ENCODE assay signal across 24 mouse cellular contexts in genomic region chr6:49696990-49697389, GRCm38 (mm10).
A peak's percentile ranks its signal among the peaks of the same experiment; 100 is the strongest.
DNase-seq lines count a peak whose midpoint lies in the region; ATAC-seq lines count a peak whose summit lies in the region.
"Had no signal": no experiment of that assay in that cellular context is flagged by ENCODE, and none has a peak within 500 bp of the region (broad histone marks: within the 10 kb centered on the region; RNA-seq: fewer than 3 reads in every experiment).

No protein-coding gene starts in this region.

- no peak overlapping the region for H3K9ac ChIP-seq in forebrain, embryonic 14.5 days (ENCODE audit: low read length)
- no peak overlapping the region for H3K9ac ChIP-seq in forebrain, embryonic 15.5 days (replicated peaks)
- no peak overlapping the region for H3K9ac ChIP-seq in midbrain, embryonic 14.5 days (replicated peaks; ENCODE audit: low read length)
- no peak overlapping the region for H3K9ac ChIP-seq in midbrain, embryonic 11.5 days (ENCODE audit: low read length)
- no peak overlapping the region for H3K9ac ChIP-seq in intestine, embryonic 16.5 days (ENCODE audit: low read depth, low read length)
- H3K9ac ChIP-seq: embryonic facial prominence, embryonic 13.5 days; hindbrain, embryonic 15.5 days; midbrain, embryonic 12.5 days; neural tube, embryonic 13.5 days had no signal

- WGBS in forebrain, embryonic 14.5 days = 88% methylated on average over 10 of the region's 10 CpGs
- 83% methylated on average over 10 of the region's 10 CpGs for WGBS in forebrain, embryonic 15.5 days
- WGBS in midbrain, embryonic 14.5 days = 74% methylated on average over 10 of the region's 10 CpGs
- 88% methylated on average over 10 of the region's 10 CpGs for WGBS in midbrain, embryonic 11.5 days
- WGBS in intestine, embryonic 16.5 days = 78% methylated on average over 10 of the region's 10 CpGs

- no peak overlapping the region for H3K27ac ChIP-seq in forebrain, embryonic 14.5 days (ENCODE audit: low read depth, low read length)
- H3K27ac ChIP-seq in forebrain, embryonic 15.5 days (replicated peaks) = no peak overlapping the region
- no peak overlapping the region for H3K27ac ChIP-seq in midbrain, embryonic 14.5 days (replicated peaks; ENCODE audit: low read depth, low read length)
- no peak overlapping the region for H3K27ac ChIP-seq in midbrain, embryonic 11.5 days (ENCODE audit: low read depth, low read length)
- H3K27ac ChIP-seq in intestine, embryonic 16.5 days (ENCODE audit: low read length) = no peak overlapping the region
- H3K27ac ChIP-seq: embryonic facial prominence, embryonic 13.5 days; heart, adult 2 months; hindbrain, embryonic 15.5 days; kidney, postnatal 0 days; layer of hippocampus, adult 2 months; limb, embryonic 10.5 days; macrophage; midbrain, embryonic 12.5 days; neural tube, embryonic 13.5 days had no signal

- H3K4me1 ChIP-seq in forebrain, embryonic 14.5 days (ENCODE audit: control insufficient read depth, insufficient read depth, low read length) = no peaks in the 10 kb centered on the region
- H3K4me1 ChIP-seq in forebrain, embryonic 15.5 days = 0 out of 2 replicates have a peak, but pooled peaks cover 3% of the 10 kb centered on the region
- no peaks in the 10 kb centered on the region for H3K4me1 ChIP-seq in midbrain, embryonic 14.5 days (ENCODE audit: control insufficient read depth, insufficient read depth, low read length)
- H3K4me1 ChIP-seq in midbrain, embryonic 11.5 days (ENCODE audit: control insufficient read depth, insufficient read depth, low read length) = no peaks in the 10 kb centered on the region; the same call in 1 of the 2 replicates
- H3K4me1 ChIP-seq in intestine, embryonic 16.5 days (ENCODE audit: control insufficient read depth, insufficient read depth, low read length) = no peaks in the 10 kb centered on the region
- H3K4me1 ChIP-seq: embryonic facial prominence, embryonic 13.5 days; hindbrain, embryonic 15.5 days; limb, embryonic 10.5 days; midbrain, embryonic 12.5 days had no signal

- no peaks in the 10 kb centered on the region for H3K36me3 ChIP-seq in forebrain, embryonic 14.5 days (ENCODE audit: control insufficient read depth, insufficient read depth, low read length)
- no peaks in the 10 kb centered on the region for H3K36me3 ChIP-seq in forebrain, embryonic 15.5 days
- no peaks in the 10 kb centered on the region for H3K36me3 ChIP-seq in midbrain, embryonic 14.5 days (ENCODE audit: control insufficient read depth, insufficient read depth, low read length)
- H3K36me3 ChIP-seq in midbrain, embryonic 11.5 days (ENCODE audit: control insufficient read depth, insufficient read depth, low read length) = no peaks in the 10 kb centered on the region
- H3K36me3 ChIP-seq in intestine, embryonic 16.5 days (ENCODE audit: control insufficient read depth, insufficient read depth, low read length) = no peaks in the 10 kb centered on the region
- H3K36me3 ChIP-seq: embryonic facial prominence, embryonic 13.5 days; G1E; hindbrain, embryonic 15.5 days; limb, embryonic 10.5 days; midbrain, embryonic 12.5 days; neural tube, embryonic 13.5 days had no signal

- peak; percentile 17 for DNase-seq in forebrain, embryonic 14.5 days (ENCODE audit: low spot score)
- DNase-seq in layer of hippocampus, adult 18-20 months (ENCODE audit: low spot score in 2 of 2) = peak; percentile 24 to 28
- no peak for DNase-seq in layer of hippocampus, adult 9-10 months (ENCODE audit: low spot score)
- DNase-seq in midbrain, embryonic 14.5 days = peak; percentile 7
- no peak for DNase-seq in midbrain, embryonic 11.5 days (ENCODE audit: low spot score, missing footprints)
- peak; percentile 88 for DNase-seq in brain, adult 2 months (ENCODE audit: low read depth, low spot score)
- DNase-seq: cerebellum, adult 8-10 months; gastrocnemius, postnatal 14 days; heart, adult 2 months; heart, postnatal 4 days; kidney, adult 11 months; lung, adult 18-20 months had no signal

- no peak overlapping the region for H3K4me2 ChIP-seq in forebrain, embryonic 14.5 days (ENCODE audit: low read length)
- no peak overlapping the region for H3K4me2 ChIP-seq in forebrain, embryonic 15.5 days (replicated peaks)
- no peak overlapping the region for H3K4me2 ChIP-seq in midbrain, embryonic 14.5 days (ENCODE audit: low read length)
- no peak overlapping the region for H3K4me2 ChIP-seq in midbrain, embryonic 11.5 days
- no peak overlapping the region for H3K4me2 ChIP-seq in intestine, embryonic 16.5 days (ENCODE audit: low read depth, low read length)
- H3K4me2 ChIP-seq: embryonic facial prominence, embryonic 13.5 days; hindbrain, embryonic 15.5 days; liver, embryonic 11.5 days; midbrain, embryonic 12.5 days; neural tube, embryonic 13.5 days had no signal

- H3K9me3 ChIP-seq in forebrain, embryonic 14.5 days (replicated peaks; ENCODE audit: control insufficient read depth, low read length) = no peaks in the 10 kb centered on the region
- no peaks in the 10 kb centered on the region for H3K9me3 ChIP-seq in forebrain, embryonic 15.5 days
- no peaks in the 10 kb centered on the region for H3K9me3 ChIP-seq in midbrain, embryonic 14.5 days (ENCODE audit: control insufficient read depth, low read length)
- H3K9me3 ChIP-seq in midbrain, embryonic 11.5 days (ENCODE audit: control insufficient read depth, low read length) = no peaks in the 10 kb centered on the region
- no peaks in the 10 kb centered on the region for H3K9me3 ChIP-seq in intestine, embryonic 16.5 days (ENCODE audit: control insufficient read depth, low read length)
- H3K9me3 ChIP-seq: embryonic facial prominence, embryonic 13.5 days; G1E; hindbrain, embryonic 15.5 days; limb, embryonic 10.5 days; midbrain, embryonic 12.5 days; neural tube, embryonic 13.5 days had no signal

- no peak overlapping the region for H3K4me3 ChIP-seq in forebrain, embryonic 14.5 days (ENCODE audit: low read depth, low read length)
- H3K4me3 ChIP-seq in forebrain, embryonic 15.5 days = no peak overlapping the region
- no peak overlapping the region for H3K4me3 ChIP-seq in midbrain, embryonic 14.5 days (replicated peaks; ENCODE audit: low read depth, low read length)
- H3K4me3 ChIP-seq in midbrain, embryonic 11.5 days (ENCODE audit: low read depth, low read length) = no peak overlapping the region
- no peak overlapping the region for H3K4me3 ChIP-seq in intestine, embryonic 16.5 days (ENCODE audit: low read length)
- H3K4me3 ChIP-seq: embryonic facial prominence, embryonic 13.5 days; heart, adult 2 months; hindbrain, embryonic 15.5 days; layer of hippocampus, adult 2 months; limb, embryonic 10.5 days; midbrain, embryonic 12.5 days; neural tube, embryonic 13.5 days had no signal

- no peaks in the 10 kb centered on the region for H3K27me3 ChIP-seq in forebrain, embryonic 14.5 days (replicated peaks; ENCODE audit: control insufficient read depth, insufficient read depth, low read length)
- no peaks in the 10 kb centered on the region for H3K27me3 ChIP-seq in forebrain, embryonic 15.5 days
- no peaks in the 10 kb centered on the region for H3K27me3 ChIP-seq in midbrain, embryonic 14.5 days (ENCODE audit: control insufficient read depth, insufficient read depth, low read length)
- no peaks in the 10 kb centered on the region for H3K27me3 ChIP-seq in midbrain, embryonic 11.5 days (ENCODE audit: control insufficient read depth, insufficient read depth, low read length)
- no peaks in the 10 kb centered on the region for H3K27me3 ChIP-seq in intestine, embryonic 16.5 days (replicated peaks; ENCODE audit: control insufficient read depth, insufficient read depth, low read length)
- H3K27me3 ChIP-seq: embryonic facial prominence, embryonic 13.5 days; hindbrain, embryonic 15.5 days; midbrain, embryonic 12.5 days; neural tube, embryonic 13.5 days had no signal

- no peak for ATAC-seq in forebrain, embryonic 14.5 days
- ATAC-seq in forebrain, embryonic 15.5 days (replicated peaks) = no peak
- ATAC-seq in midbrain, embryonic 14.5 days (ENCODE audit: low FRiP score, low TSS enrichment) = no peak
- no peak for ATAC-seq in midbrain, embryonic 11.5 days (ENCODE audit: low FRiP score)
- no peak for ATAC-seq in intestine, embryonic 16.5 days

Comparison
In these comparisons a context has a peak if more than half of its experiments do, and no peak if none do; other contexts are left out.
1. DNase-seq: peak in forebrain, embryonic 14.5 days (single experiment), layer of hippocampus, adult 18-20 months (2 of 2), midbrain, embryonic 14.5 days (single experiment) and brain, adult 2 months (single experiment); none in layer of hippocampus, adult 9-10 months (single experiment) and midbrain, embryonic 11.5 days (single experiment).